Mouse (Mus musculus) small intestine, adult 2 months (tissue): ENCODE data around the gene Prss30. TPM values are rescaled to one million over a fixed set of nuclear protein-coding genes. Genes with fewer than 3 reads are reported as not detected.
A peak's percentile ranks its signal among the peaks of the same experiment; 100 is the strongest.

Experiments used
- H3K27ac ChIP-seq: fragments of 200-500 bp; 2 replicates; pipeline ENCODE4 v1.5.1; 2012; ENCODE audit warnings: low read depth, low read length, control low read depth, inconsistent platforms; ENCODE audit not compliant: insufficient read depth
- H3K27me3 ChIP-seq: fragments of 200-500 bp; 2 replicates; pipeline ENCODE4 v1.6.1; 2012; ENCODE audit warnings: mild to moderate bottlenecking, moderate library complexity, low read length, inconsistent platforms; ENCODE audit not compliant: control insufficient read depth, insufficient read depth
- H3K36me3 ChIP-seq: fragments of 200-500 bp; 2 replicates; pipeline ENCODE4 v1.6.1; 2012; ENCODE audit warnings: mild to moderate bottlenecking, low read length, control low read depth, inconsistent platforms; ENCODE audit not compliant: control insufficient read depth, insufficient read depth
- H3K4me1 ChIP-seq: fragments of 200-500 bp; 2 replicates; pipeline ENCODE4 v1.6.1; 2012; ENCODE audit warnings: low read length, inconsistent platforms, mixed read lengths; ENCODE audit not compliant: control insufficient read depth, insufficient read depth, insufficient read length
- H3K4me3 ChIP-seq: fragments of 200-500 bp; 2 replicates; pipeline ENCODE4 v1.5.1; 2012; ENCODE audit warnings: low read depth, mild to moderate bottlenecking, control low read depth, inconsistent platforms, low read length, moderate library complexity
- CTCF ChIP-seq: fragments of 200-500 bp; IDR thresholded peaks from 2 replicates; pipeline ENCODE4 v1.5.1; 2012; ENCODE audit warnings: low read depth, mild to moderate bottlenecking, control low read depth, inconsistent platforms, low read length, moderate library complexity, mixed read lengths; ENCODE audit not compliant: insufficient replicate concordance, insufficient read length; ENCODE audit errors: extremely low read depth
- POLR2A ChIP-seq: fragments of 200-500 bp; IDR thresholded peaks from 2 replicates; pipeline ENCODE4 v1.6.1; 2012; ENCODE audit warnings: low read depth, mild to moderate bottlenecking, control low read depth, inconsistent platforms, low read length, moderate library complexity
- WGBS: fragments of 180-500 bp; shearing (Covaris S2); methylation state at CpG from one replicate; pipeline ENCODE4 v1.1.7; 2018; 5-methylcytosine and 5-hydroxymethylcytosine counted together
- polyA plus RNA-seq: library from polyadenylated mRNA; depleted of rRNA; stranded (reverse); fragments of >200 nt; gene quantifications from 2 replicates; pipeline ENCODE4 v1.2.3, GENCODE M21; 2012

Gene Prss30
- polyA plus RNA-seq, 1 experiment = 150 TPM

DNA sequence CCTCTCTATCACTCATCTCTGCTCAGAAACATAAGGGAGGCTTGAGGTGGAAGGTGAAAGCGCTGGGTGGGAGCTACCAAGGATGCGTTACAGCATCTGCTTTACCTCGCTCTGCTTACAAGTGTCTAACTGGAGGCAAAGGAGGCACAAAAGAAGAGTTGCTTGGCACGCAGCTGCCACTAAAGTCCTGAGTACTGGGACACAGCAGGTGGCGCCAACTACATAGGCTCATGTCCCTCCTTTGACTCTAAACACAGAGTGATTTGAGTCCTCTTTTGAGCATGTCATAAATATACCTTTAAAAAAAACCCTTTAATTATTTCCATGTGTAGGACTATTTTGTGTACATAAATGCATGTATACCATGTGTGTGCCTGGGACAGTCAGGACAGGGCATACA lies 29.3 kb upstream of the Prss30 start:
- 61% methylated on average over 5 of the region's 5 CpGs for WGBS
- H3K4me3 ChIP-seq = no peak overlapping the region
- H3K27ac ChIP-seq = no peak overlapping the region
- no peak for TF ChIP-seq POLR2A
- TF ChIP-seq CTCF = peak; percentile 50; the same call in 1 of the 2 replicates
- peaks cover 26% of the 10 kb centered on the region for H3K4me1 ChIP-seq
- H3K27me3 ChIP-seq = no peaks in the 10 kb centered on the region
- H3K36me3 ChIP-seq = no peaks in the 10 kb centered on the region

DNA sequence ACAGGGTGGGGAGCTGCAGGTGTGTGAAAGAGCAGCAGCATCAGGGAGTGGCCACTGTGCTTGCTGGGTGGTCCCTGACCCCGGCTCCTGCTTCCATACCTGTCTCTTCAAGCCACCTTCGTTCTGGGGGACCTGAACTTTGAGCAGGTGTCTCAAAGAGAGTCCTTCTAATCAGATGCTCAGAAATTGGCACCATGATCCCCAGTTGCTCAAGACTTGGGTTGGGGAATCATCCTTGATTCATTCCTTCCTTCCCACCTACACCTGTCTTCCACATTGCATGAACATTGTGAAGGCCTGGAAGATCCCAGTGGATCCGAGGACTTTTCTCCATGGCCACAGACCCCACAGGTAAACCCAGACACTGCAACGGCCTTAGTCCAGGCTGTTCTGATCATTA lies 27.7 kb upstream of the Prss30 start:
- WGBS = 67% methylated on average over 4 of the region's 4 CpGs
- TF ChIP-seq POLR2A (no peak), CTCF (no peak)
- Histone ChIP-seq H3K4me1 (peaks cover 27% of the 10 kb centered on the region), H3K4me3 (no peak overlapping the region), H3K36me3 (no peaks in the 10 kb centered on the region), H3K27ac (peak overlapping the region; percentile 53; the same call in 1 of the 2 replicates), H3K27me3 (no peaks in the 10 kb centered on the region)

DNA sequence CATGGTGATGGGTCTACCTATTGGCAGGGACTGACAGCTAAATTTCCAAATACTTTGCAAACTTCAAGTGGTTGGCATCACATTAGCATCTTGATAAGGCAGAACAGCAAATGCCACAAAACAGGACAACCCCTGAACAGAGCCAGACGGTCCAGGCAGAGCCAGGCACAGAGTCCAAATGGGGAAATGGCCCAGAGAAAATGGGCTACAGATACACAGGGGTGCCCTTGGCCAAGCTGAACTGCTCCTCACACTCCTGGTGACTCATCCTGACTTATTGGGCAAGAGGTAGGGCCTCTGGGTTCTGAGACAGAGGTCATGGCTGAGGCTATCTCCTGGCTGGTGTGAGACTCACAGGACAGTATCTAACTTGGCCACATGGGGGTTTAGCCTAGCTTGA lies 27.0 kb upstream of the Prss30 start:
- H3K4me3 ChIP-seq = no peak overlapping the region
- TF ChIP-seq CTCF (no peak), POLR2A (no peak)
- H3K27ac ChIP-seq = peak overlapping the region; percentile 53
- H3K4me1 ChIP-seq = peaks cover 28% of the 10 kb centered on the region
- H3K27me3 ChIP-seq = no peaks in the 10 kb centered on the region
- H3K36me3 ChIP-seq = no peaks in the 10 kb centered on the region
- 19% methylated on average over 1 of the region's 1 CpGs for WGBS

DNA sequence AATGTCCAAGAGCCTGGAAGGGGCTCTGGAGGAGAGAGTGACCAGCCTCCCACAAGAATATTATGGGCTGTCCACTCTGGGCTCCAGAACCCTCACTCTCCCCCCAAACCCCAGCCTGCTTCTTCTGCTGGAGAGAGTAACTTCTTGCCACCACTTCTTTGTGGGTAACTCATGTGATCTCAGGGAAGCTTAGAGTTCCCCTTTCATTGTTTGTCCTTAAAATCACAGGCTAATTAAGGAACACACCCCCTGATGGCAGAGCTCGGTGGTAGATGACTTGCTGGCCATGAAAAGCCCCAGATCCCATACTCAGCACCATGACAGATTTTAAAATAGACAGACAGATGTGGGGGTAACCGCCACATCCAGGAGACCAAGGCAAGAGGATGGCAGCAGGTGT lies 26.6 kb upstream of the Prss30 start:
- H3K36me3 ChIP-seq = no peaks in the 10 kb centered on the region
- H3K4me1 ChIP-seq = peaks cover 32% of the 10 kb centered on the region
- peak overlapping the region; percentile 52 for H3K27ac ChIP-seq
- WGBS = 52% methylated on average over 2 of the region's 2 CpGs
- no peaks in the 10 kb centered on the region for H3K27me3 ChIP-seq
- TF ChIP-seq POLR2A = no peak
- no peak for TF ChIP-seq CTCF
- no peak overlapping the region for H3K4me3 ChIP-seq

DNA sequence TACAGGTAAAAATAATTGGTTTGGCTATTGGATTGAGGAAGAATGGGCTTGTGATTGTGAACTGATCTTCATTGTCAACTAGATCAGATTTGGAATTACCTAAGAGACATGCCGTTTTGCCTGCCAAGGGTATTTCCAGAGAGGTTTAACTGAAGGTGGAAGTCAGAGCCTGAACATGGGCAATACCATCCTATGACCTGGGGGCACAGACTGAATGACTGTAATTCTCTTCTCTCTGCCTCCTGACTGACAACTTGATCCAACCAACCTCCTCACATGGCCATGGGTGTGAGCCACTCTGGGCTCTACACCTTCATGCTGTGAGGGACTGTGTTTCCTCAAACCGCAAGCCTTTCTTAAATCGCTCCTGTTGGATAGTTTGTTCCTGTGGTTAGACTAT lies 24.7 kb upstream of the Prss30 start:
- Histone ChIP-seq H3K4me1 (peaks cover 42% of the 10 kb centered on the region), H3K36me3 (no peaks in the 10 kb centered on the region), H3K27ac (no peak overlapping the region), H3K27me3 (no peaks in the 10 kb centered on the region), H3K4me3 (no peak overlapping the region)
- WGBS = 91% methylated on average over 3 of the region's 3 CpGs
- no peak for TF ChIP-seq POLR2A
- no peak for TF ChIP-seq CTCF

DNA sequence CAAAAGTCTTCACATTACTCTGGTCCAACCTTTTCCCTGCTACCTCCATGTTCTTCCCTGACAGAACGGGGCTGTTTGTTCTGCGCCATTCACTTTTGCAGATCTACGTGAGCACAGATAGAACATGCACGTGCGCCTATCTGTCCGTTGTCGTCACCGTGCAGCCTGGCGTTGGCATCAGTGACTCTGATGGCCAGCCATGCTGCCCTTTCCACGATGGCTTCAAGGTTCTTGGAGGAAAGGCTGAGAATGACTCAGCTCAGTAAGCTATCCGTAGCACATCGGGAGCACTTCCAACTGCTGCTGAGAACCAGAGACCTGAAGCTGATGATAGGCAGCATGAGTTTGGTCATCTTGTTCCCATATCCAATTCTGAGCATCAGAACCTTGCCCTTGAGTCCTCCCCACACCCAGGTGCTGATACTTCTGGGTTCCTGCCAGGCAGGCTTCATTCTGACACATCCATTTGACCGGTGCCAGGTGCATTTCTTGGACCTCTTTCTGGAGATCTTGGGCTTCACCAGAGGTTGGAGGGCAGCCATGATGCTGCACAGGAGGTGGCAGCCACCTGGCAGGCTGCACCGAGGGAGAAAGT lies 23.8 kb upstream of the Prss30 start:
- WGBS = 65% methylated on average over 14 of the region's 14 CpGs
- TF ChIP-seq CTCF = no peak
- no peak for TF ChIP-seq POLR2A
- Histone ChIP-seq H3K27ac (peak overlapping the region; percentile 48), H3K4me3 (no peak overlapping the region), H3K27me3 (no peaks in the 10 kb centered on the region), H3K4me1 (peaks cover 46% of the 10 kb centered on the region), H3K36me3 (no peaks in the 10 kb centered on the region)

DNA sequence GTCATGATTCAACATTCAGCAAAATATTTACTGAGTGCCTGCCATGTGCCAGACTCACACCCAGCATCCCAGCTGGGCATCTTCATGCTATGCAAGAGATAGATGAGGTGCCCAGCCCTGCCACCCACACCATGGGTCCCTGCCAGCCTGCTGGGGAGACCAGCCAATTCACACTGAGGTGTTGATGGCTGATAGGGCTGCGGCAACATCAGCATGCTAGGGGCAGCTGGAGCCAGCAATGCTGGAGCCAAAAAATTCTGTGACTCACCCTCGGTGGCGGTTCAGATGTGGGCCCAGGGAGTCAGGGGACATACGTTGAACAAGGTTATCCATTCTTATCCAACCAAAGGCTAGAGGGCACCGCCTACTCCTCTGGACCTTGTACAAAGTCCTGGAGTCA lies 20.0 kb upstream of the Prss30 start:
- TF ChIP-seq CTCF (no peak), POLR2A (no peak)
- Histone ChIP-seq H3K4me1 (peaks cover 40% of the 10 kb centered on the region), H3K36me3 (no peaks in the 10 kb centered on the region), H3K27ac (peak overlapping the region; percentile 35), H3K27me3 (no peaks in the 10 kb centered on the region), H3K4me3 (no peak overlapping the region; the same call in 1 of the 2 replicates)
- 18% methylated on average over 5 of the region's 5 CpGs for WGBS

DNA sequence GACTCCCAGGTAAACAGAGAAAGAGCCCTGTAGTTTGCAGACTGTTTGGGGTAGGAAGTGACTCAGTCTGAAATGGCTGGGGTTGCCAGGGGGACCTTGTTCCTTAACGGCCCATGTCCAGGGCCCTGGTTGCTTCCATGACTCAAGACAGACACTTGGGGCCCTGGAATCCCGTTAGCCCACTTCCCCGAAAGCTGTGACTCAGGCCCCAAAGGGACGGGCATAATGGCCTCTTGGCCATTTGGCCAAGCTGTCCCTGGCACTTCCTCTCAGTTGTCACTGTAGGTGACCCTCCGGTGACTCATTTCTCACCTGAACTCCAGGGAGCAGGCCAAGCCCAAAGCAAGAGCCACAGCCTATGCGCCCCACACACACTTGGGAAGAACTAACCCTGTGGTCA lies 18.0 kb upstream of the Prss30 start:
- TF ChIP-seq POLR2A (no peak), CTCF (no peak)
- Histone ChIP-seq H3K4me1 (peaks cover 35% of the 10 kb centered on the region), H3K27ac (no peak overlapping the region), H3K27me3 (no peaks in the 10 kb centered on the region), H3K4me3 (no peak overlapping the region), H3K36me3 (no peaks in the 10 kb centered on the region)
- WGBS = 77% methylated on average over 6 of the region's 6 CpGs
